Mouse (Mus musculus): ENCODE data around the gene Tlcd1. TPM values are rescaled to one million over a fixed set of nuclear protein-coding genes. Genes with fewer than 3 reads are reported as not detected.

Gene Tlcd1
- polyA plus RNA-seq, 1 experiment from 2014 or later, result 29.8 TPM

DNA sequence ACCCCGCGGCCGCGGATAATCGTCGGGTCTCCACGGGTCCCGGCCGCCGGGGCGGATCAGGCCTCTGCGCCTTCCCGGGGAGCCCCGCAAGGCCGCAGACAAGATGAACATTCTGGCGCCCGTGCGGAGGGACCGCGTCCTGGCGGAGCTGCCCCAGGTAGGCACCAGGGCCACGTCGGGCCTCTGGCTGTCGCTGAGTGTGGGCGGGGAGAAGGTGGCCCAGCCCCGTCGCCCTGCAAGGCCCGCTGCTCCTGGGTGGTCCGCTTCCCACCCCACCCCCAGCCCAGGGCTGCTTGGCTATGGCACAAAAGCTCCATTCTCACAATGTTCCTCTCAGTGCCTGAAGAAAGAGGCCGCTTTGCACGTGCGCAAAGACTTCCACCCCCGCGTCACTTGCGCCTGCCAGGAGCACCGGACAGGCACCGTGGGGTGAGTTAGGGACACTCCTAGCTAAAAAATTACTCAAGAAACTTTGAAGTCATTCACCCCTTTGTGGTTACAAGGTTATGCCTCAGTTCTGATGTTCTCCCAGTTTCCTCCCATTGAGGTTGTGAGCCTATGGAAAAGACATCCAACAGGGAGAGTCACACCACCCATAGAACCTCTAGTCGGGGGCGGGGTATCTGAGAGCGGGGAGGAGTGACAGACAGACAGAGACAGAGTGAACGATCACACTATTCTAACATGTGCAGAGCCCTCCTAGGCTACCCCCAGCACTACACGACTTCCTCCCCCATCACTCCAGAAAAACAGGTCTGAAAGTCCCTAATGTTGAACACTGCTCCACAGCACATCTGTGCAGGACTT lies 12.9 kb downstream of the Tlcd1 start:
- H3K4me3 ChIP-seq (replicated peaks), result peak overlapping the region; percentile 75
- H3K36me3 ChIP-seq, result peaks cover 18% of the 10 kb centered on the region; the same call in 1 of the 2 replicates
- H3K9me3 ChIP-seq, result no peaks in the 10 kb centered on the region
- peaks cover 17% of the 10 kb centered on the region for H3K4me1 ChIP-seq
- H3K9ac ChIP-seq, result peak overlapping the region; percentile 63
- WGBS, result under 1% methylated on average over 42 of the region's 42 CpGs
- H3K4me2 ChIP-seq, result peak overlapping the region; percentile 75
- no peaks in the 10 kb centered on the region for H3K27me3 ChIP-seq (replicated peaks)
- H3K27ac ChIP-seq, result peak overlapping the region; percentile 98
- peak; percentile 84 for ATAC-seq (ENCODE audit: insufficient read depth, low FRiP score, low read depth)

GRCm38 (mm10) chr11:78190041-78190440 lies 13.5 kb downstream of the Tlcd1 start:
- H3K4me2 ChIP-seq, result peak overlapping the region; percentile 75
- peak overlapping the region; percentile 98 for H3K27ac ChIP-seq
- H3K36me3 ChIP-seq, result peaks cover 18% of the 10 kb centered on the region; the same call in 1 of the 2 replicates
- no peak for ATAC-seq (ENCODE audit: insufficient read depth, low FRiP score, low read depth)
- H3K4me1 ChIP-seq, result peaks cover 21% of the 10 kb centered on the region
- 53% methylated on average over 6 of the region's 6 CpGs for WGBS
- H3K4me3 ChIP-seq (replicated peaks), result peak overlapping the region; percentile 75
- no peaks in the 10 kb centered on the region for H3K27me3 ChIP-seq (replicated peaks)
- H3K9me3 ChIP-seq, result no peaks in the 10 kb centered on the region
- no peak overlapping the region for H3K9ac ChIP-seq

GRCm38 (mm10) chr11:78193113-78193512 lies 16.6 kb downstream of the Tlcd1 start, which contains the start of gene Proca1:
Proca1 (plus strand) TSS chr11:78193392.
- WGBS, result 70% methylated on average over 1 of the region's 1 CpGs
- peaks cover 23% of the 10 kb centered on the region for H3K4me1 ChIP-seq
- no peak within 1 kb of the TSS for H3K27ac ChIP-seq
- H3K27me3 ChIP-seq (replicated peaks), result no peaks in the 10 kb centered on the region
- no peak for ATAC-seq (ENCODE audit: insufficient read depth, low FRiP score, low read depth)
- H3K36me3 ChIP-seq, result peaks cover 18% of the 10 kb centered on the region; the same call in 1 of the 2 replicates
- peak within 1 kb of the TSS; percentile 56 for H3K4me3 ChIP-seq (replicated peaks)
- H3K9ac ChIP-seq, result no peak within 1 kb of the TSS
- peak within 1 kb of the TSS; percentile 89 for H3K4me2 ChIP-seq
- no peaks in the 10 kb centered on the region for H3K9me3 ChIP-seq

DNA sequence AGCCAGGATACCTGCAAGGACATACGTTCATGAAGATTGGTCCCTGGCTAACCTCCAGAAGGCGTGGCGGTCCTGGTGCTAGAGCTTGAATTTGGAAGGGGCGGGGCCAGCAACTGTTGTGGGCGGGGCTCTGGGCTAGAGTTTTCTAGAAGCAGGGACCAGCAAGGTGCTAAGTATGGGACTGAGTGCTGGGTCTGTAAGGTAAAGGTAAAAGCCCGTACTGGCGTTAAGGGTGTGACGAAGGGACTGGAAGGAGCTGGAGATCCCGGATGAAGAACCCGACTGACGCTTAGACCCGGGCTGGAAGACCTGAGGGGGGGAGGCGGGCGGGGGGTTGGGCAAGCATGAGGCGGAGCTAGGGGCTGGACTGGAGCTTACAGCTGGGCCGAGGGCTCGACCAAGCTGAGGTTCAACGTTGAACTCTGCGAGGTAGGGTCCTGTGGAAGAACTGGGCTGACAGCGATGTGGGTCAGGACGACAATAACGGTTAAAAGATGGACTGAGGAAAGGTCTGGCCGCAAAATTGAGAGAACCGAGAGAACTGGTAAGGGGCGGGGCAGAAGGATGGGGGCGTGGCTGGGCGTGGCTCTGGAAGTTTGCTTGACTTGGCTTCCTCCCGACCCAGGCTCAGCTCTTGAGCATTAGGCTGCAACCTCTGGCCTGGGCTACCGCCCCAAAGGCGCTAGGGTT lies 18.0 kb downstream of the Tlcd1 start:
- peak overlapping the region; percentile 56 for H3K4me3 ChIP-seq (replicated peaks)
- no peaks in the 10 kb centered on the region for H3K27me3 ChIP-seq (replicated peaks)
- peaks cover 18% of the 10 kb centered on the region; the same call in 1 of the 2 replicates for H3K36me3 ChIP-seq
- H3K9me3 ChIP-seq, result no peaks in the 10 kb centered on the region
- no peak overlapping the region for H3K9ac ChIP-seq
- peak overlapping the region; percentile 65; the same call in 1 of the 2 replicates for H3K27ac ChIP-seq
- H3K4me2 ChIP-seq, result peak overlapping the region; percentile 89
- peaks cover 21% of the 10 kb centered on the region for H3K4me1 ChIP-seq
- 3% methylated on average over 30 of the region's 30 CpGs for WGBS
- peak; percentile 72 for ATAC-seq (ENCODE audit: insufficient read depth, low FRiP score, low read depth)

DNA sequence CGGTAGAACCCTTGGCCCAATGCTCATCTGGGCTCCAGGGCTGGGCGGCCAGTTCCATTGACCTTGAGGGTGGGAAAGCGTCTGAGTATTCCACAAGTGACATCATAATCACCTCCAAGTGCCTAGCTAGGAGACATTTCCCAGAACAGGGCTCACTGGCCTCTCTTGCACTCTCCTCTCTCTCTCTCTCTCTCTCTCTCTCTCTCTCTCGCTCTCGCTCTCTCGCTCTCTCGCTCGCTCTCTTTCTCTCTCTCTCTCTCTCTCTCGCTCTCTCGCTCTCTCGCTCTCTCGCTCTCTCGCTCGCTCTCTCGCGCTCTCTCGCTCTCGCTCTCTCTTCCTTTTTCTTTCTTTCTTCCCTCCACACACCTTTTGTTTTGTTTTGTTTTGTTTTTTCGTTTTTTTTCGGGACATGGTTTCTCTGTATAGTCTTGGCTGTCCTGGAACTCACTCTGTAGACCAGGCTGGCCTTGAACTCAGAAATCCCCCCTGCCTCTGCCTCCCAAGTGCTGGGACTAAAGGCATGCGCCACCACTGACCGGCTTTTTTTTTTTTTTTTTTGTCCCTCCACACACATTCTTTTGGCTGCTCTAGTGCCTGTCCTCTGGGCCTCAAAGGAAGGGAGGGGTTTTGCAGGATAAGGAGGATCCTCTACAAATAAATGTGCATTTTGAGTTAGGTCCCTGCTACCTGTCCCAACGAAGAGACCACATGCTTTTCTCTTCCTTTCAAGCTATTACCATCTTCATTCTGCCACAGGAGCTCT lies 18.8 kb downstream of the Tlcd1 start:
- H3K9me3 ChIP-seq, result no peaks in the 10 kb centered on the region
- H3K36me3 ChIP-seq, result peaks cover 18% of the 10 kb centered on the region; the same call in 1 of the 2 replicates
- no peak overlapping the region for H3K27ac ChIP-seq
- ATAC-seq (ENCODE audit: insufficient read depth, low FRiP score, low read depth), result no peak
- peaks cover 14% of the 10 kb centered on the region for H3K4me1 ChIP-seq
- H3K4me2 ChIP-seq, result peak overlapping the region; percentile 89
- no peaks in the 10 kb centered on the region for H3K27me3 ChIP-seq (replicated peaks)
- 56% methylated on average over 23 of the region's 23 CpGs for WGBS
- peak overlapping the region; percentile 56 for H3K4me3 ChIP-seq (replicated peaks)
- H3K9ac ChIP-seq, result no peak overlapping the region

DNA sequence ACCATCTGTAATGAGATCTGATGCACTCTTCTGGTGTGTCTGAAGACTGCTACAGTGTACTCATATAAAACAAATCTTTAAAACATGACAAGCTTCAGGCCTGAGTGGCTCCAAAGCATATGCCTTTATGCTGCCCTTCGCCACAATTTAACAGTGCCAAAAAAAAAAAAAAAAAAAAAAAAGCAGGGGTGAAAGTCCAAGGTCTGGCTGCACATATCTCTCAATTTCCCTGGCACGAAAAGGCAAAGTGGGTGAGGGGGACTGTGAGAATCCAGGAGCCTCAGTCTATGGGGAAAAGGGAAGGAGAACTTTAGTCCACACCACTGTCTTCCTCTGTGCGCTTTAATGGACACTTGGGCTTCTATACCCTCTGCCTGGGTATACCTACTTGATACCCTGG lies 25.9 kb downstream of the Tlcd1 start:
- no peak overlapping the region for H3K9ac ChIP-seq
- H3K4me1 ChIP-seq, result peaks cover 8% of the 10 kb centered on the region; the same call in 1 of the 2 replicates
- WGBS, result 71% methylated on average over 3 of the region's 3 CpGs
- no peaks in the 10 kb centered on the region for H3K9me3 ChIP-seq
- H3K27ac ChIP-seq, result no peak overlapping the region
- H3K4me3 ChIP-seq (replicated peaks), result no peak overlapping the region
- peaks cover 16% of the 10 kb centered on the region for H3K36me3 ChIP-seq
- no peaks in the 10 kb centered on the region for H3K27me3 ChIP-seq (replicated peaks)
- no peak overlapping the region for H3K4me2 ChIP-seq
- no peak for ATAC-seq (ENCODE audit: insufficient read depth, low FRiP score, low read depth)

- H3K27me3 ChIP-seq (replicated peaks), result no peaks in the 10 kb centered on the region
- H3K4me1 ChIP-seq, result peaks cover 8% of the 10 kb centered on the region; the same call in 1 of the 2 replicates
- H3K36me3 ChIP-seq, result peaks cover 30% of the 10 kb centered on the region
- no peak overlapping the region for H3K9ac ChIP-seq
- H3K4me2 ChIP-seq, result no peak overlapping the region
- H3K4me3 ChIP-seq (replicated peaks), result no peak overlapping the region
- no peak overlapping the region for H3K27ac ChIP-seq
- H3K9me3 ChIP-seq, result no peaks in the 10 kb centered on the region
- 76% methylated on average over 6 of the region's 6 CpGs for WGBS
- ATAC-seq (ENCODE audit: insufficient read depth, low FRiP score, low read depth), result no peak
Observed at GRCm38 (mm10) chr11:78204287-78204686, 27.8 kb downstream of the Tlcd1 start.

GRCm38 (mm10) chr11:78205361-78206206 lies 29.1 kb downstream of the Tlcd1 start:
- Histone ChIP-seq H3K9me3 (no peaks in the 10 kb centered on the region), H3K9ac (no peak overlapping the region), H3K4me1 (peaks cover 8% of the 10 kb centered on the region; the same call in 1 of the 2 replicates), H3K27ac (peak overlapping the region; percentile 26; the same call in 1 of the 2 replicates), H3K4me3 (replicated peaks) (no peak overlapping the region), H3K4me2 (no peak overlapping the region), H3K36me3 (peaks cover 42% of the 10 kb centered on the region), H3K27me3 (replicated peaks) (no peaks in the 10 kb centered on the region)
- ATAC-seq (ENCODE audit: insufficient read depth, low FRiP score, low read depth), result no peak
- WGBS, result 48% methylated on average over 13 of the region's 13 CpGs

GRCm38 (mm10) chr11:78207190-78207589 lies 30.7 kb downstream of the Tlcd1 start:
- H3K27me3 ChIP-seq (replicated peaks), result no peaks in the 10 kb centered on the region
- no peak overlapping the region for H3K4me3 ChIP-seq (replicated peaks)
- peaks cover 52% of the 10 kb centered on the region for H3K36me3 ChIP-seq
- H3K9ac ChIP-seq, result no peak overlapping the region
- no peak overlapping the region for H3K27ac ChIP-seq
- peaks cover 8% of the 10 kb centered on the region; the same call in 1 of the 2 replicates for H3K4me1 ChIP-seq
- no peaks in the 10 kb centered on the region for H3K9me3 ChIP-seq
- no peak overlapping the region for H3K4me2 ChIP-seq
- ATAC-seq (ENCODE audit: insufficient read depth, low FRiP score, low read depth), result no peak
- WGBS, result 86% methylated on average over 7 of the region's 7 CpGs

DNA sequence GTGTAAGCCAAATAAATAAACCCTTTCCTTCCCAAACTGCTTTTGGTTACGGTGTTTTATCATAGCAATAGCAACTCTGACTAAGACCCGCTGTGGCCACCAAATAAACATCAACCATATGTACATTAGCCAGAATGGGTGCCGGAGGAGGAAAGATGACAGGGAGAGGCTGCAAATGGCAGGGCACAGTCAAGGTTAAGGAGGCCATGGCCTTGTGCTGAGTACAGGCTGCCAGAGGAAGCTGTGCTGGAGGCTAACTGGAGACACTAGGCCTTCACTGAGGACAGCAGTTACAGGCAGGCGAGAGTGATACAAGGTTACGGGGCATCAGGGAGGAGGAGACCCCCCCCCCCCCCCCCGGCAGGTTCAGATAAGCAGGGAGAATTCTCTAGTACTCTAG lies 33.4 kb downstream of the Tlcd1 start:
- H3K9me3 ChIP-seq, result no peaks in the 10 kb centered on the region
- H3K4me3 ChIP-seq (replicated peaks), result no peak overlapping the region
- peaks cover 73% of the 10 kb centered on the region for H3K36me3 ChIP-seq
- WGBS, result 88% methylated on average over 6 of the region's 6 CpGs
- ATAC-seq (ENCODE audit: insufficient read depth, low FRiP score, low read depth), result no peak
- no peak overlapping the region for H3K4me2 ChIP-seq
- H3K4me1 ChIP-seq, result peaks cover 8% of the 10 kb centered on the region; the same call in 1 of the 2 replicates
- H3K27me3 ChIP-seq (replicated peaks), result no peaks in the 10 kb centered on the region
- no peak overlapping the region for H3K27ac ChIP-seq
- H3K9ac ChIP-seq, result no peak overlapping the region

- no peak for ATAC-seq (ENCODE audit: insufficient read depth, low FRiP score, low read depth)
- WGBS, result 57% methylated on average over 7 of the region's 7 CpGs
- Histone ChIP-seq H3K27ac (no peak overlapping the region), H3K4me2 (no peak overlapping the region), H3K4me3 (replicated peaks) (no peak overlapping the region), H3K9me3 (no peaks in the 10 kb centered on the region), H3K4me1 (peaks cover 3% of the 10 kb centered on the region; the same call in 1 of the 2 replicates), H3K36me3 (peaks cover 78% of the 10 kb centered on the region), H3K9ac (no peak overlapping the region), H3K27me3 (replicated peaks) (no peaks in the 10 kb centered on the region)
Observed at GRCm38 (mm10) chr11:78210615-78211014, 34.1 kb downstream of the Tlcd1 start.
